Mouse (Mus musculus): Measurements from ENCODE around the gene Mlph. TPM values are rescaled to one million over a fixed set of nuclear protein-coding genes. Genes with fewer than 3 reads are reported as not detected.

Mlph gene
- polyA plus RNA-seq, 1 experiment from 2014 or later = 0.13 TPM

Other genes starting within 250 kb of the Mlph start
- 3.4 and 4.7 TPM in 2 replicates for gene Col6a3, start 71.1 kb upstream of the Mlph start, polyA plus RNA-seq (2015; fragmentation: Nextera tagmentation; extraction: Ambion mirVana)
- not detected in 2 replicates for gene Prlh, start 38.0 kb downstream of the Mlph start, polyA plus RNA-seq (2015; fragmentation: Nextera tagmentation; extraction: Ambion mirVana)
- gene Rab17, start 54.6 kb downstream of the Mlph start, polyA plus RNA-seq (2015; fragmentation: Nextera tagmentation; extraction: Ambion mirVana) = 0.23 TPM in 1 of 2 replicates, not detected in the other
- gene Lrrfip1, start 83.7 kb downstream of the Mlph start, polyA plus RNA-seq (2015; fragmentation: Nextera tagmentation; extraction: Ambion mirVana) = 23.0 and 23.6 TPM in 2 replicates
- 0.34 and 0.45 TPM in 2 replicates for gene Rbm44, start 230.0 kb downstream of the Mlph start, polyA plus RNA-seq (2015; fragmentation: Nextera tagmentation; extraction: Ambion mirVana)